Mouse (Mus musculus) neural tube, embryonic 15.5 days (tissue): ENCODE measurements around the gene Gm21977. TPM values are rescaled to one million over a fixed set of nuclear protein-coding genes. Genes with fewer than 3 reads are reported as not detected.
"Not testable (repeated sequence)": the region's sequence is repeated elsewhere in the genome, so short reads cannot be mapped to it uniquely, and the experiment has no call there.

Source experiments
- ATAC-seq: fragments of 200-750 bp; cut with Nextera tagmentation; 2 replicates; pipeline ENCODE4 v1.8.0; 2017; ENCODE audit warnings: mild to moderate bottlenecking, moderate TSS enrichment, moderate library complexity; ENCODE audit not compliant: low FRiP score
- H3K27ac ChIP-seq: fragments of 300-500 bp; sonication (generic); replicated peaks from 2 replicates; pipeline ENCODE4 v1.5.1; 2015; ENCODE audit warnings: mild to moderate bottlenecking, inconsistent platforms
- H3K27me3 ChIP-seq: fragments of 300-500 bp; sonication (generic); replicated peaks from 2 replicates; pipeline ENCODE4 v1.6.1; 2015; ENCODE audit warnings: inconsistent platforms
- H3K36me3 ChIP-seq: fragments of 300-500 bp; sonication (generic); 2 replicates; pipeline ENCODE4 v1.6.1; 2015; ENCODE audit warnings: inconsistent platforms
- H3K4me1 ChIP-seq: fragments of 300-500 bp; sonication (generic); 2 replicates; pipeline ENCODE4 v1.6.1; 2015; ENCODE audit warnings: inconsistent platforms
- H3K4me2 ChIP-seq: fragments of 300-500 bp; sonication (generic); 2 replicates; pipeline ENCODE4 v1.6.1; 2015; ENCODE audit warnings: inconsistent platforms, mild to moderate bottlenecking, moderate library complexity
- H3K4me3 ChIP-seq: fragments of 300-500 bp; sonication (generic); replicated peaks from 2 replicates; pipeline ENCODE4 v1.5.1; 2015; ENCODE audit warnings: mild to moderate bottlenecking, inconsistent platforms
- H3K9ac ChIP-seq: fragments of 300-500 bp; sonication (generic); replicated peaks from 2 replicates; pipeline ENCODE4 v1.6.1; 2015; ENCODE audit warnings: mild to moderate bottlenecking, inconsistent platforms
- H3K9me3 ChIP-seq: fragments of 300-500 bp; sonication (generic); replicated peaks from 2 replicates; pipeline ENCODE4 v1.6.1; 2016; ENCODE audit warnings: inconsistent platforms
- WGBS: fragments of 180-500 bp; shearing (Covaris S2); methylation state at CpG from one replicate; pipeline ENCODE4 v1.1.7; 2015; ENCODE audit warnings: mixed read lengths; 5-methylcytosine and 5-hydroxymethylcytosine counted together
- polyA plus RNA-seq: library from polyadenylated mRNA; unstranded; fragments of >200 nt; fragmentation: Nextera tagmentation; extraction: Ambion mirVana; gene quantifications from 2 replicates; pipeline ENCODE4 v1.2.1, GENCODE M21; 2015

Gm21977 gene
- polyA plus RNA-seq = not detected in 2 replicates

- not testable (repeated sequence) for ATAC-seq, H3K4me1 ChIP-seq, H3K4me2 ChIP-seq, H3K9ac ChIP-seq, H3K27me3 ChIP-seq, H3K36me3 ChIP-seq, H3K27ac ChIP-seq, H3K9me3 ChIP-seq, H3K4me3 ChIP-seq
- no CpG with 5 or more reads among the region's 3 CpGs for WGBS
These were observed at the start of gene Gm21977 for GRCm38 (mm10) chr14:42853377-42853776. Gm21977 (minus strand) TSS chr14:42853477.

Other genes with a start within 250 kb of the Gm21977 start
- gene Gm3633, start 211.6 kb downstream of the Gm21977 start, polyA plus RNA-seq = not detected in 2 replicates
- gene Gm10378, start 197.5 kb downstream of the Gm21977 start, polyA plus RNA-seq = not detected in 2 replicates
- not detected in 2 replicates for gene Gm3015, start 84.7 kb downstream of the Gm21977 start, polyA plus RNA-seq
- not detected in 2 replicates for gene Gm10377, start 55.5 kb downstream of the Gm21977 start, polyA plus RNA-seq
- gene Gm8082, start 140.1 kb upstream of the Gm21977 start, polyA plus RNA-seq = not detected in 2 replicates
- not detected in 2 replicates for gene Gm10376, start 162.2 kb upstream of the Gm21977 start, polyA plus RNA-seq
- gene Gm8094, start 223.2 kb upstream of the Gm21977 start, polyA plus RNA-seq = not detected in 2 replicates
- 0.20 TPM in 1 of 2 replicates, not detected in the other for gene Gm8104, start 247.1 kb upstream of the Gm21977 start, polyA plus RNA-seq